Mouse (Mus musculus): ENCODE results near the gene Iqsec1. TPM values are rescaled to one million over a fixed set of nuclear protein-coding genes. Genes with fewer than 3 reads are reported as not detected.

Iqsec1 gene
- 426 and 481 TPM in 2 replicates for polyA plus RNA-seq (2012; ENCODE audit: low replicate concordance)

DNA sequence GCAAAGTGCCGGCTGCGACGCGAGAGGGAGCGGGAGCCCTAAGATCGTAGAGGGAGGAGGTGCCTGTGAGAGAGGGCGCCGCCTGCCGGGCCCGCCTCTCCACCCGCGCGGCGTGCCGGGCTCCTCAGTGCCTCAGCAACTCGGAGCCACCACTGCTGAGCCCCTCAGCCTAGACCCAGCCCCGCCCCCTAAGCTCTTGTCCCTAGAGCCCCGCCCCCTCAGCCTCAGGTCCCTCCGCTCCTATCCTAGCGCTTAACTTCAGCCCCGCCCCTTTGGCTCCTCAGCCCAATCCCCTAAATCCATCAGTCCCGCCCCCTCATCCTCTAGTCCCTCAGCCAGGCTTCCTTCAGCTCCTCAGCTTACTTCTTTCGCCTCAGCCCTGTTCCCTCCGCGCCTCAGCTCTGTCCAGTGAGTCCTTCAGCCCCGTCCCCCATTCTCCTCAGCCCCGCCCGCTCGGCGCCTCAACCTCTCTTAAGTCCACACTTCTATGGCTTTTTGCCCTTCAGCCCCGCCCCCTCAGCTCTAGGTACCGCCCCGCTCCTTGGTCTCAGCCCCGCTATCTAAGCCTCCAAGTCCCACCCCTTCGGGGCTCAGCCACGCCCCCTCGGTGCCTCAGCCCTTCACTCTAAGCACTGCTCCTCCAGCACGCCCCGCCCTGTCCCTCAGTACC is at the start of gene Iqsec1:
Gene Iqsec1 (minus strand): TSS at position 38 of the 670 bp plus-strand sequence.

Other genes starting within 250 kb of the Iqsec1 start
- gene Nup210, start 128.1 kb upstream of the Iqsec1 start, polyA plus RNA-seq (2012; ENCODE audit: low replicate concordance) = 41.4 and 226 TPM in 2 replicates
- gene Hdac11, start 168.0 kb upstream of the Iqsec1 start, polyA plus RNA-seq (2012; ENCODE audit: low replicate concordance) = 4.8 and 6.7 TPM in 2 replicates
- gene Fbln2, start 223.8 kb upstream of the Iqsec1 start, polyA plus RNA-seq (2012; ENCODE audit: low replicate concordance) = 0.09 and 0.17 TPM in 2 replicates